Mouse (Mus musculus) lung, embryonic 15.5 days (tissue): ENCODE results near the gene A730061H03Rik. TPM values are rescaled to one million over a fixed set of nuclear protein-coding genes. Genes with fewer than 3 reads are reported as not detected.

ENCODE experiments used
- ATAC-seq: fragments of 200-750 bp; cut with Nextera tagmentation; 2 replicates; pipeline ENCODE4 v1.8.0; 2017; ENCODE audit warnings: moderate number of reproducible peaks, borderline replicate concordance; ENCODE audit not compliant: low FRiP score, low TSS enrichment; ENCODE audit errors: extremely low read depth
- H3K27ac ChIP-seq: fragments of 300-500 bp; sonication (generic); 2 replicates; pipeline ENCODE4 v1.5.1; 2015; ENCODE audit warnings: moderate library complexity, mild to moderate bottlenecking, inconsistent platforms
- H3K27me3 ChIP-seq: fragments of 300-500 bp; sonication (generic); 2 replicates; pipeline ENCODE4 v1.6.1; 2015; ENCODE audit warnings: inconsistent platforms
- H3K36me3 ChIP-seq: fragments of 300-500 bp; sonication (generic); 2 replicates; pipeline ENCODE4 v1.6.1; 2015; ENCODE audit warnings: inconsistent platforms
- H3K4me1 ChIP-seq: fragments of 300-500 bp; sonication (generic); 2 replicates; pipeline ENCODE4 v1.6.1; 2015; ENCODE audit warnings: inconsistent platforms
- H3K4me2 ChIP-seq: fragments of 300-500 bp; sonication (generic); 2 replicates; pipeline ENCODE4 v1.6.1; 2015; ENCODE audit warnings: inconsistent platforms, mild to moderate bottlenecking, moderate library complexity
- H3K4me3 ChIP-seq: fragments of 300-500 bp; sonication (generic); 2 replicates; pipeline ENCODE4 v1.5.1; 2015; ENCODE audit warnings: mild to moderate bottlenecking, inconsistent platforms
- H3K9ac ChIP-seq: fragments of 300-500 bp; sonication (generic); 2 replicates; pipeline ENCODE4 v1.6.1; 2015; ENCODE audit warnings: inconsistent platforms
- H3K9me3 ChIP-seq: fragments of 300-500 bp; sonication (generic); 2 replicates; pipeline ENCODE4 v1.6.1; 2016; ENCODE audit warnings: inconsistent platforms
- WGBS: fragments of 180-500 bp; shearing (Covaris S2); methylation state at CpG from one replicate; pipeline ENCODE4 v1.1.7; 2015; 5-methylcytosine and 5-hydroxymethylcytosine counted together
- polyA plus RNA-seq: library from polyadenylated mRNA; unstranded; fragments of >200 nt; fragmentation: Nextera tagmentation; extraction: Ambion mirVana; gene quantifications from 2 replicates; pipeline ENCODE4 v1.2.1, GENCODE M21; 2015

The A730061H03Rik gene
- polyA plus RNA-seq, result 0.79 and 1.2 TPM in 2 replicates

- Histone ChIP-seq H3K9me3 (no peaks in the 10 kb centered on the region), H3K27ac (peak within 1 kb of the TSS; percentile 99), H3K36me3 (peaks cover 18% of the 10 kb centered on the region), H3K4me2 (peak within 1 kb of the TSS; percentile 70), H3K4me3 (peak within 1 kb of the TSS; percentile 79), H3K9ac (peak within 1 kb of the TSS; percentile 78), H3K4me1 (peaks cover 25% of the 10 kb centered on the region), H3K27me3 (no peaks in the 10 kb centered on the region)
- ATAC-seq, result peak; percentile 95
- WGBS, result under 1% methylated on average over 51 of the region's 51 CpGs
Measured at GRCm38 (mm10) chr14:55560202-55561073, at the start of gene A730061H03Rik. Gene A730061H03Rik, minus strand, starts transcription at chr14:55560406.

GRCm38 (mm10) chr14:55608339-55608738 is 48.1 kb upstream of the A730061H03Rik start:
- no peak overlapping the region for H3K27ac ChIP-seq

GRCm38 (mm10) chr14:55605743-55606459 is 45.7 kb upstream of the A730061H03Rik start:
- 88% methylated on average over 16 of the region's 16 CpGs for WGBS
- H3K4me3 ChIP-seq, result no peak overlapping the region
- no peaks in the 10 kb centered on the region for H3K9me3 ChIP-seq
- peaks cover 16% of the 10 kb centered on the region for H3K4me1 ChIP-seq
- H3K4me2 ChIP-seq, result no peak overlapping the region
- H3K27me3 ChIP-seq, result no peaks in the 10 kb centered on the region
- no peak overlapping the region for H3K27ac ChIP-seq
- H3K36me3 ChIP-seq, result peaks cover 53% of the 10 kb centered on the region
- ATAC-seq, result no peak
- no peak overlapping the region for H3K9ac ChIP-seq

More at GRCm38 (mm10) chr14:55608339-55608738, 48.1 kb upstream of the A730061H03Rik start:
- Histone ChIP-seq H3K4me2 (no peak overlapping the region), H3K4me1 (peaks cover 15% of the 10 kb centered on the region), H3K36me3 (peaks cover 30% of the 10 kb centered on the region), H3K9me3 (no peaks in the 10 kb centered on the region), H3K9ac (no peak overlapping the region), H3K27me3 (no peaks in the 10 kb centered on the region), H3K4me3 (no peak overlapping the region)
- 85% methylated on average over 6 of the region's 6 CpGs for WGBS
- no peak for ATAC-seq

GRCm38 (mm10) chr14:55604823-55605222 is 44.6 kb upstream of the A730061H03Rik start:
- Histone ChIP-seq H3K9ac (peak overlapping the region; percentile 33; the same call in 1 of the 2 replicates), H3K27ac (0 out of 2 replicates have a peak overlapping the region, but pooled peaks have one; percentile 76), H3K4me1 (peaks cover 16% of the 10 kb centered on the region), H3K4me2 (peak overlapping the region; percentile 61), H3K36me3 (peaks cover 63% of the 10 kb centered on the region), H3K27me3 (no peaks in the 10 kb centered on the region), H3K4me3 (peak overlapping the region; percentile 39), H3K9me3 (no peaks in the 10 kb centered on the region)
- ATAC-seq, result no peak
- 92% methylated on average over 11 of the region's 11 CpGs for WGBS

- ATAC-seq, result peak; percentile 89
- H3K27me3 ChIP-seq, result no peaks in the 10 kb centered on the region
- H3K9ac ChIP-seq, result peak overlapping the region; percentile 33; the same call in 1 of the 2 replicates
- H3K27ac ChIP-seq, result peak overlapping the region; percentile 76
- WGBS, result 10% methylated on average over 19 of the region's 19 CpGs
- H3K4me2 ChIP-seq, result peak overlapping the region; percentile 61
- no peaks in the 10 kb centered on the region for H3K9me3 ChIP-seq
- H3K4me3 ChIP-seq, result peak overlapping the region; percentile 39
- peaks cover 16% of the 10 kb centered on the region for H3K4me1 ChIP-seq
- peaks cover 65% of the 10 kb centered on the region for H3K36me3 ChIP-seq
Measured at GRCm38 (mm10) chr14:55603633-55604576, 43.7 kb upstream of the A730061H03Rik start.

- peak within 1 kb of the TSS; percentile 39 for H3K4me3 ChIP-seq
- peaks cover 64% of the 10 kb centered on the region for H3K36me3 ChIP-seq
- peak within 1 kb of the TSS; percentile 76 for H3K27ac ChIP-seq
- 79% methylated on average over 7 of the region's 7 CpGs for WGBS
- H3K4me1 ChIP-seq, result peaks cover 16% of the 10 kb centered on the region
- no peaks in the 10 kb centered on the region for H3K9me3 ChIP-seq
- no peak for ATAC-seq
- H3K4me2 ChIP-seq, result peak within 1 kb of the TSS; percentile 61
- H3K9ac ChIP-seq, result peak within 1 kb of the TSS; percentile 33; the same call in 1 of the 2 replicates
- no peaks in the 10 kb centered on the region for H3K27me3 ChIP-seq
Measured at GRCm38 (mm10) chr14:55603271-55603632, 43.0 kb upstream of the A730061H03Rik start, which contains the start of gene Irf9. Gene Irf9, plus strand, starts transcription at chr14:55603571.

- H3K27ac ChIP-seq, result no peak overlapping the region
- no peaks in the 10 kb centered on the region for H3K9me3 ChIP-seq
- H3K4me2 ChIP-seq, result no peak overlapping the region
- no peak for ATAC-seq
- H3K27me3 ChIP-seq, result no peaks in the 10 kb centered on the region
- H3K4me1 ChIP-seq, result peaks cover 5% of the 10 kb centered on the region; the same call in 1 of the 2 replicates
- H3K36me3 ChIP-seq, result peaks cover 80% of the 10 kb centered on the region
- no peak overlapping the region for H3K4me3 ChIP-seq
- 92% methylated on average over 21 of the region's 21 CpGs for WGBS
- no peak overlapping the region for H3K9ac ChIP-seq
Measured at GRCm38 (mm10) chr14:55598521-55599390, 38.5 kb upstream of the A730061H03Rik start.

GRCm38 (mm10) chr14:55596036-55596690 is 36.0 kb upstream of the A730061H03Rik start:
- Histone ChIP-seq H3K36me3 (peaks cover 60% of the 10 kb centered on the region), H3K9me3 (no peaks in the 10 kb centered on the region), H3K27ac (no peak overlapping the region), H3K4me3 (no peak overlapping the region), H3K9ac (no peak overlapping the region), H3K4me2 (no peak overlapping the region), H3K4me1 (peaks cover 17% of the 10 kb centered on the region), H3K27me3 (no peaks in the 10 kb centered on the region)
- no peak for ATAC-seq
- 74% methylated on average over 13 of the region's 13 CpGs for WGBS

- H3K4me1 ChIP-seq, result peaks cover 25% of the 10 kb centered on the region
- H3K27me3 ChIP-seq, result no peaks in the 10 kb centered on the region
- H3K9me3 ChIP-seq, result no peaks in the 10 kb centered on the region
- H3K27ac ChIP-seq, result peak overlapping the region; percentile 99
- H3K36me3 ChIP-seq, result peaks cover 33% of the 10 kb centered on the region
- H3K4me2 ChIP-seq, result peak overlapping the region; percentile 93
- WGBS, result 4% methylated on average over 16 of the region's 16 CpGs
- ATAC-seq, result no peak
- peak overlapping the region; percentile 80 for H3K9ac ChIP-seq
- H3K4me3 ChIP-seq, result peak overlapping the region; percentile 84
Measured at GRCm38 (mm10) chr14:55592226-55592625, 32.0 kb upstream of the A730061H03Rik start.

GRCm38 (mm10) chr14:55591331-55591891 is 31.2 kb upstream of the A730061H03Rik start, which contains the start of gene Rnf31:
Gene Rnf31, plus strand, starts transcription at chr14:55591708.
- 0% methylated on average over 33 of the region's 33 CpGs for WGBS
- peaks cover 25% of the 10 kb centered on the region for H3K4me1 ChIP-seq
- H3K27me3 ChIP-seq, result no peaks in the 10 kb centered on the region
- peaks cover 28% of the 10 kb centered on the region for H3K36me3 ChIP-seq
- no peaks in the 10 kb centered on the region for H3K9me3 ChIP-seq
- H3K4me2 ChIP-seq, result peak within 1 kb of the TSS; percentile 93
- peak within 1 kb of the TSS; percentile 99 for H3K27ac ChIP-seq
- H3K4me3 ChIP-seq, result peak within 1 kb of the TSS; percentile 84
- peak; percentile 90 for ATAC-seq
- H3K9ac ChIP-seq, result peak within 1 kb of the TSS; percentile 80
